Mouse (Mus musculus): ENCODE results near the gene Cplx2. TPM values are rescaled to one million over a fixed set of nuclear protein-coding genes. Genes with fewer than 3 reads are reported as not detected.

Cplx2 gene
- polyA plus RNA-seq, 1 experiment from 2014 or later = 5.5 TPM

DNA sequence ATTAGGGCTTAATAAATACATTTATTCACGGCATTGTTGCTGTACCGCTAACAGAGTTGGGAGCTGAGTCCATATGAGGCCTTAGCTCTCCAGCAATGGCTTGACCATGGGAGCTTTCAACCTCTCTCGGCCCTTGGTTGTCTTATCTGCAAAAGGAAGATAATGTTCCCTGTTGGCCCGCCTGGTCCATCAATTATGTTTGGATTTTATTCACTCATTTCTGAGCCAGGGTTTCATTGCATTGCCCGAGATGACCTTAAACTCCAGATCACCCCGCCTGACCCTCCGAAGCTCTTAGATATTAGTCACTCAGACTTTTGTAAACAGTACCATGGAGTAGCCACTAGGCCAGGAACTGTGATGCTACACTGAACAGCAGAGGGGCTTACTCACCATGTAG is 33.6 kb upstream of the Cplx2 start:
- H3K4me1 ChIP-seq = peaks cover 7% of the 10 kb centered on the region
- H3K27me3 ChIP-seq (ENCODE audit: poor library complexity, severe bottlenecking) = no peaks in the 10 kb centered on the region
- DNase-seq (ENCODE audit: extremely low spot score, low spot score) = no peak
- H3K9me3 ChIP-seq = no peaks in the 10 kb centered on the region
- 90% methylated on average over 7 of the region's 7 CpGs for WGBS
- H3K27ac ChIP-seq = no peak overlapping the region
- no peaks in the 10 kb centered on the region for H3K36me3 ChIP-seq (replicated peaks)
- H3K4me3 ChIP-seq = no peak overlapping the region

DNA sequence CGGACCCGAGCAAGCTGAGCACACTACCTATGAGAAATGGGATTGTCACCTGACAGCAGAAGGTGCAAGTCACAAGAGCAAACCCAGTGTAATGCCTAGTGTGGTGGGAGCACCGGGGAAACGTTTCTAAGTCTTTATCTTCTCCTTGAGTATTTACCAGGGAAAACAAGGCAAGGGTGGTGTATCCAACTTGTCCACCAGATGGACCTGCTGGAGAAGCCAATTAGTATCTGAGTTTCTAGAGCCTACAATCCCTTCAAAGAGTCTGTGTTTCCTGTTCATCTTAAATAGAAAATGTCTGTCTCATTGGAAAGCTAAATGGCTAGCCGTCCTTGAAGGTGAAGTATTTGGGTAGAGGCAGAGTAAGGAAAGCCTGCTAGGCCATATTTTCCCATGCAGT is 32.3 kb upstream of the Cplx2 start:
- WGBS = 81% methylated on average over 5 of the region's 5 CpGs
- H3K36me3 ChIP-seq (replicated peaks) = no peaks in the 10 kb centered on the region
- H3K4me1 ChIP-seq = peaks cover 7% of the 10 kb centered on the region; the same call in 1 of the 2 replicates
- H3K9me3 ChIP-seq = no peaks in the 10 kb centered on the region
- DNase-seq (ENCODE audit: extremely low spot score, low spot score) = no peak
- H3K27ac ChIP-seq = no peak overlapping the region
- no peaks in the 10 kb centered on the region for H3K27me3 ChIP-seq (ENCODE audit: poor library complexity, severe bottlenecking)
- H3K4me3 ChIP-seq = no peak overlapping the region

DNA sequence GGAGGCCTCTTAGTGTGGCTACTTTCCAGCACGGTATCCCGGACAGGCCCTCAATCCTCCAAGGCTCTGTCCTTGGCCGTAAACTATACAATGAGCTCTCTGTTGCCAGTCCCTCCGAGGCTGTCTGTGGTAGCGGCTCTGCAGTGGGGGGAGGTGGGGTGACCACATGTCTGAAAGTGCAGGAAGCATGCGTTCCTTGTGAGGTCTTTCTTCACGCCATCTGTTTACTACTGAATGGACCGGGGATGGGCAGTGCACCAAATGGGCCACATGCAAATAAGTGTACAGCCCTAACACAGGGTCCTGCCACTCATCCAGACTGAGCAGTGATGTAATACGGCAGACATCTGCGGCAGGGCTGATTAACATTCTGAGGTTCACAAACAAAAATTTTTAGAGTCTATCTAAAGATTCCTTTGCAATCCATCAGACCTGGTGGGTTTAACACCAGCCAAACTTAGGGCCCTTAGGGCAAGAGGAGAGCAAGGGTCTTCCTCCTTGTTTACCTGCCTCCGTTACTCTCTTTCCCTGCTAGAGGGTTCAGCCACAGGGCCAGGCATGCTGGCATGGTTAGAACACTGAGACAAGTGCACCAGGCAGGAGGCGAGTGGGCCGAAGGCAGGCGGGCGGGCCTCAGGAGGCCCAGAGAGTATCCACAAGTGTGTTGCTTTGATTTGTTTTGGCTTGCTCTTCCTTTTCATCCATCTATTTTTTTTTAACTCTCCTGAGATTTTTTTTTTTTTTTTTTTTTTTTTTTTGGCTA is 25.1 kb upstream of the Cplx2 start:
- Histone ChIP-seq H3K4me1 (0 out of 2 replicates have a peak, but pooled peaks cover 7% of the 10 kb centered on the region), H3K36me3 (replicated peaks) (0 out of 2 replicates have a peak, but pooled peaks cover 2% of the 10 kb centered on the region), H3K9me3 (peaks cover 3% of the 10 kb centered on the region; the same call in 1 of the 2 replicates), H3K4me3 (no peak overlapping the region), H3K27me3 (ENCODE audit: poor library complexity, severe bottlenecking) (no peaks in the 10 kb centered on the region), H3K27ac (0 out of 2 replicates have a peak overlapping the region, but pooled peaks have one; percentile 15)
- WGBS = 90% methylated on average over 15 of the region's 15 CpGs
- no peak for DNase-seq (ENCODE audit: extremely low spot score, low spot score)

DNA sequence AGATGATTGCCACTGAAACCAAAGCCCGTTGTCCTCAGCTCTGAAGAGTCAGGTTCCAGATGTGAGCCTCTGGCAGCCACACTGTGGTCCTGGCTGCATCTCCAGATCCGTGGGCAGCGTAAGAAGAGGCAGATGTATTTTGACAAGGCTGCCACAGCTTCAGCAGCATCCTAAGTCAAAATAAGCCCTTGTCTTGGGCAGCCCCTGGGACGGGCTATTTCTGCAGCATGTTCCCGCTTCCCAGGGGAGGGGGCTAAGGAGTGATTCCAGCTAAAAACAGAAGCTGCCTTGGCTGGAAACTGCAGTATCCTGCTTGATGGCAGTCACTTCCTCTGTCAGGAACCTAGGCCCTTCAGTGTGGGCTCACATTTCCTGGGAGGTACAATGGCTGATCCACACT is 23.1 kb upstream of the Cplx2 start:
- Histone ChIP-seq H3K27me3 (ENCODE audit: poor library complexity, severe bottlenecking) (no peaks in the 10 kb centered on the region), H3K9me3 (peaks cover 3% of the 10 kb centered on the region; the same call in 1 of the 2 replicates), H3K4me1 (0 out of 2 replicates have a peak, but pooled peaks cover 7% of the 10 kb centered on the region), H3K36me3 (replicated peaks) (0 out of 2 replicates have a peak, but pooled peaks cover 2% of the 10 kb centered on the region), H3K4me3 (no peak overlapping the region), H3K27ac (no peak overlapping the region)
- no peak for DNase-seq (ENCODE audit: extremely low spot score, low spot score)
- WGBS = 88% methylated on average over 5 of the region's 5 CpGs

DNA sequence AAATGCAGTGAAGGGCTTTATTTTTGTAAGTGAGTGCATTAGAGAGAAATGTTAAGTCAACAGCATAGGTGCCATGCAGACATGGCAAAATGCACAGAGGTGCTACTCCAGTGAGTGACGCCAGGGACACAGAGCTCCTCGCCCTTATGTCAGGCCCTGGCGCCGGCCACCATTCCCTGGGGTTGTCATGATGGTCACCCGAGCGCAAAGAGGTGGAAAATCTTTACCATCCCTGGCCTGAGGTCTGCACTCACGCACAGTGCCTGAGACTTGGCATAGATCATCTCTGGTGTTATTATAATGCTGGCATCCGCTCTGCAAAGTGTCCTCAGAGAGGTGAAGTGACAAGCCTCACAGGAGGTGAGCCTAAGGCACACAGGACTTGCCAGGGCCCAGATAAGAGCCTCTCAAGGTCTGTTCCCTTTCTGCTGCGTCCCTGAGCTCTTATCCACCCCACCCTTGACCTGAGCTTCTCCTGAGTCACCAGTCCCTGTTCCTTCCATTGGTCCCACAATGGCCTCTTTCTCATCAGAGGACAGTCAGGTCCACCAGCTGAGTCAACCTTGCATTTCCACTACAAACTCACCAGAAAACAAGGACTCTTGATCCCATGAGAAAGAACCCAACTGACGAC is 21.9 kb upstream of the Cplx2 start:
- H3K36me3 ChIP-seq (replicated peaks) = 0 out of 2 replicates have a peak, but pooled peaks cover 2% of the 10 kb centered on the region
- WGBS = 88% methylated on average over 10 of the region's 10 CpGs
- H3K27ac ChIP-seq = no peak overlapping the region
- DNase-seq (ENCODE audit: extremely low spot score, low spot score) = no peak
- no peaks in the 10 kb centered on the region for H3K27me3 ChIP-seq (ENCODE audit: poor library complexity, severe bottlenecking)
- H3K4me1 ChIP-seq = no peaks in the 10 kb centered on the region
- H3K4me3 ChIP-seq = no peak overlapping the region
- H3K9me3 ChIP-seq = peaks cover 3% of the 10 kb centered on the region; the same call in 1 of the 2 replicates

DNA sequence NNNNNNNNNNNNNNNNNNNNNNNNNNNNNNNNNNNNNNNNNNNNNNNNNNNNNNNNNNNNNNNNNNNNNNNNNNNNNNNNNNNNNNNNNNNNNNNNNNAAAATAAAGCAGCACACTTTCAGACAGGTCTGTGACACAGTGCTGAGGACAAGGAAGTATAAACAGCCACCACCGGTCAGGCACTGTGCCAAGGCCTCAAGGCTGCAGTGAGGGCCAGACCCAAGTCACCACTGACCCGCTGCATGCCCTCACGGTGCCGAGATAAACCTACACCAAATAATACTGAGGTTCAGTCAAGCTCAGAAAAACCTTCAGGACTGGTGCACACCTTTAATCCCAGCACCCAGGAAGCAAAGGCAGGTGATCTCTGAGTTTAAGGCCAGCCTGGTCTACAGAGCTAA is 13.7 kb upstream of the Cplx2 start:
- whole genome bisulfite sequencing = 88% methylated on average over 4 of the region's 4 CpGs
- no peak for DNase-seq (ENCODE audit: extremely low spot score, low spot score)
- Histone ChIP-seq H3K36me3 (replicated peaks) (no peaks in the 10 kb centered on the region), H3K9me3 (no peaks in the 10 kb centered on the region), H3K4me3 (no peak overlapping the region), H3K27ac (no peak overlapping the region), H3K27me3 (ENCODE audit: poor library complexity, severe bottlenecking) (no peaks in the 10 kb centered on the region), H3K4me1 (no peaks in the 10 kb centered on the region)

DNA sequence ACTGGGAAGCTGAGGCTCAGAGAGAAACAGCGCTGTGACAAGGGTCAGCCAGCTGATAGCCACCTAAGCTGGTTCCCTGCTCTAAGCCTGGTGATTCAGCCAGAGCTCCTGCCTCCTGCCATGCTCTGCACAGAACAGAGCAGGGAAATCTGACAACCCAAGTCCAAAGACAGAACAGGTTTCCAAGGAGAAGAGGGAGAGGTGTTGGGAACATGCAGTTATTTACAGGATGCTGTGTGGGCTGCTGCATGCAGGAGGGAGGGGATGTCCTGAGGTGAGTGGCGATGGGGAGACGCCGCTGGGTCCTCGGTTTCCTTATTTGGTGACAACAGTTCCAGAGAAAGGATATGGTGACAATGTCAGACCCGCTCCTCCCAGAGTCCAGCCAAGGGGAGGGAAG is 12.0 kb upstream of the Cplx2 start:
- Histone ChIP-seq H3K36me3 (replicated peaks) (no peaks in the 10 kb centered on the region), H3K9me3 (no peaks in the 10 kb centered on the region), H3K27me3 (ENCODE audit: poor library complexity, severe bottlenecking) (no peaks in the 10 kb centered on the region), H3K4me1 (no peaks in the 10 kb centered on the region), H3K27ac (no peak overlapping the region), H3K4me3 (no peak overlapping the region)
- no peak for DNase-seq (ENCODE audit: extremely low spot score, low spot score)
- WGBS = 85% methylated on average over 6 of the region's 6 CpGs

DNA sequence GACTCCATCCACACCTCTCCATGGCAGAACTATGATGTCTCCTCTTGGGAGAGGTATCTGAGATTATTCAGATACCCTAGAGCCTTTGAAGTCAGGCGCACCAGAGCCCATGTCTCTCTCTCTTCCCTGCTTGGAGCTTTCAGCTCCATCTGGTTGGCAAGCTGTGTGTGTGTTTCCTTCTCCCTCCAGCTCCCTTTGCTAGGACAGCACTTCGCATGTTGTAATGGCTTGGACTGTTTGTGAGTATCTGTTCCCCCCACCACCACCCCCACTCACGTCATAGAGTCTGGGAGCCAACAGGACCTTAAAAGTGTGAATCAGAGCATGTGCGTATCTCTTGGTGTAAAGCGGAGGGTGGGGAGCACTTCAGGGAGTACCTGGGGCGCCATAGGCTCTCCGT is 6.5 kb upstream of the Cplx2 start:
- Histone ChIP-seq H3K36me3 (replicated peaks) (no peaks in the 10 kb centered on the region), H3K4me3 (no peak overlapping the region), H3K27me3 (ENCODE audit: poor library complexity, severe bottlenecking) (peaks cover 14% of the 10 kb centered on the region), H3K9me3 (no peaks in the 10 kb centered on the region), H3K27ac (no peak overlapping the region), H3K4me1 (0 out of 2 replicates have a peak, but pooled peaks cover 4% of the 10 kb centered on the region)
- no peak for DNase-seq (ENCODE audit: extremely low spot score, low spot score)
- WGBS = 91% methylated on average over 7 of the region's 7 CpGs

DNA sequence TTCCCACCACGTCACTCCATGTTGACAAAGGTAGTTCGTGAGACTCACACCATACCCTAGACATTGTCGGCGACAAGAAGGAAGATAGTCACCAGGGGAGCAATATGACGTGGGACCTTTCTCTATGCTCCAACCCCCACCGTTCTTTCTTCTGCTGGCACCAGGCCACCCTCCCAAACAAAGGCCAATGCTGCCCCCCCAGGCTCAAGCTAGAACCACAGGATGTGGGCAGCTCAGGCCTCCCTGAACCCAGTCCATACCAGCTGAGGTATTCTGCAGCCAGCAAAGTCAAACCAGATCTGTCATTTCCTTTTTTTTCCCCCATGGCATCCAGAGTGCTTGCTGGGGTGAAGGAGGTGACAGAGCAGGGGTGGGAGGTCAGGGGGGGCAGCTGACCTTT is 3.4 kb upstream of the Cplx2 start:
- Histone ChIP-seq H3K4me1 (peaks cover 31% of the 10 kb centered on the region), H3K36me3 (replicated peaks) (no peaks in the 10 kb centered on the region), H3K27me3 (ENCODE audit: poor library complexity, severe bottlenecking) (peaks cover 45% of the 10 kb centered on the region), H3K27ac (no peak overlapping the region), H3K4me3 (no peak overlapping the region), H3K9me3 (no peaks in the 10 kb centered on the region)
- DNase-seq (ENCODE audit: extremely low spot score, low spot score) = no peak
- 80% methylated on average over 6 of the region's 6 CpGs for WGBS

DNA sequence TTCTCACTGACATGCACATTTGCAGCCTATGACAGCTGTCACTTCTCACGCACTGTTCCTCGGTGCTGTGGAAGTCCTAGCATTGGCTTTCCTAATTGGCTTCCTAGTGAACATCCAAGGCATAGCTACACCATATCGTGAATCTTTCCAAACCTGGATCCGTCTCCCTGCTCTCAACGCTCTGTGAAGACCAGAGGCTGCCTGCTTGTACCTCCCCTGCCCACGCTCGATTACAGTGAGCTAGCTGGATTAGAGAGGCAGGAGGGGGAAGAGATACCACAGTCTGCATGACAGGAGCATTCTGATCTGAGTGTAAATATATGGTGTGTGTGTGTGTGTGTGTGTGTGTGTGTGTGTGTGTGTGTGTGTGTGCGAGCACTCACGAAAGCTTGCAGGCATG is 3.0 kb upstream of the Cplx2 start:
- no peak overlapping the region for H3K27ac ChIP-seq
- H3K4me3 ChIP-seq = no peak overlapping the region
- peaks cover 49% of the 10 kb centered on the region for H3K27me3 ChIP-seq (ENCODE audit: poor library complexity, severe bottlenecking)
- no peaks in the 10 kb centered on the region for H3K36me3 ChIP-seq (replicated peaks)
- WGBS = 86% methylated on average over 9 of the region's 9 CpGs
- no peaks in the 10 kb centered on the region for H3K9me3 ChIP-seq
- no peak for DNase-seq (ENCODE audit: extremely low spot score, low spot score)
- peaks cover 34% of the 10 kb centered on the region for H3K4me1 ChIP-seq

DNA sequence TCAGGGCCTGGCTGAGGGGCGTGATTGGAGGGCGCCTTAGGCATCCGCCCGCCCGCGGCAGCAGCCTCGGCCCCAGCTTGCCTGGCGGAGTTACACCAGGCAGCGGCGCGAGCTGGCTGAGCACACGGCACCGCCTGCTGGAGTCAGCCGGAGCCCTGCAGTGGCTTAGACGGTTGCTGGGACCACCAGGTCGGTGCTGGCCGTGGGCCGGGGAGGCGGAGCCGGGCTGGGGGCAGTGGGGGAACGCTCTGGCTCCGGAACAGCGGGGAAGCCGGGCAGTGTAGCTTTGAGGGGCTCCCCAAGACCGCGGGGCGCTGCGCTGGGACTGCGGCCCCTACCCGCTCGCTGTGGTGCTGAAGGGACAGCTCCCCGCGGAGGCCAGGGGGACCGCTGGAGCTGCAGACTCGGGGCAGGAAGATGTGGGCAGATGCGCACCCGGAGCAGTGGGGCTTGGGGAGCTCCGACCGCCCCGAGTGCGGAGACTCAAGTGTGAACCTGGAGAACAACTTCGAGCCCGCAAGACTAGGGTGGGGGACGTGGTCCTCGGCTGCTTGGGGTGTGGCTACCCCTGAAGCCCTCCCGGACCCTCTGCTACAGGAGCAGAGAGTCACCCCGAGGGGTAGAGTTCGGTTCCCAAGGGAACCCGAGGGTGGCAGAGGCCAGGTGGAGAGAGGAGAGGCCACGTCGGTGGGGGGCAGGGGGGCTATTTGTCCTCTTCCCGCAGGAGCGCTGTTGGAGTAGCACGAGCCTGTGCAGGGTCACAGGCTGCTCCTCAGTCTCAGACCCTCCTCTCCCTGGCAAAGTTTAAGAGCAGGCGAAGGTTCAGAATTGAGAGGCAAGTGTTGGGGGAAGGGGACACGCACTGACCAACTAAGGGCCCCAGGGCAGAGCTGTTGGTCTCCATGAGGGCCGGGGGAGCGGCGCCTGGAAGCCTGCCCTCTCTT is 510 bp downstream of the Cplx2 start:
- peaks cover 65% of the 10 kb centered on the region for H3K27me3 ChIP-seq (ENCODE audit: poor library complexity, severe bottlenecking)
- under 1% methylated on average over 59 of the region's 59 CpGs for WGBS
- peak; percentile 88 for DNase-seq (ENCODE audit: extremely low spot score, low spot score)
- peak overlapping the region; percentile 53 for H3K4me3 ChIP-seq
- no peaks in the 10 kb centered on the region for H3K36me3 ChIP-seq (replicated peaks)
- peak overlapping the region; percentile 68 for H3K27ac ChIP-seq
- peaks cover 41% of the 10 kb centered on the region for H3K4me1 ChIP-seq
- no peaks in the 10 kb centered on the region for H3K9me3 ChIP-seq

DNA sequence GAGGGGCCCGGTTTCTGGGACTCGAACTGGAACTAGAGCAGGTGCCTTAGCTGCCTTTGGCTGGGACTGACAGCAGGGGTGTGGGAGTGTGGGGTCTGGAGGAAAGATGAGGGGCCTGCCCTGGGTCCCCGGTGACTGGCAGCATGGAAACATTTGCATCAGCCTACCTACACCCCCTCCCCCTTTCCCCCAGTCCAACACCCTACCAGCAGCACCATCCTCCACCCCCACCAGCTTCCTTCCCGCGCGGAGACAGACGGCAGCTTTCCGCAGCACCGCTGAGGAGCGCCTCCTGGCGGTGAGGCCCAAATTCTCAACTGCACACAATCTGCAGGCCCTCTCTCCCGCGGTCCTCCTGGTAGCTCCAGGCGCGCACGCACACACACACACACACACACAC is 1.5 kb downstream of the Cplx2 start:
- WGBS = 2% methylated on average over 14 of the region's 16 CpGs
- peaks cover 41% of the 10 kb centered on the region for H3K4me1 ChIP-seq
- H3K9me3 ChIP-seq = no peaks in the 10 kb centered on the region
- peak; percentile 75 for DNase-seq (ENCODE audit: extremely low spot score, low spot score)
- peaks cover 65% of the 10 kb centered on the region for H3K27me3 ChIP-seq (ENCODE audit: poor library complexity, severe bottlenecking)
- H3K36me3 ChIP-seq (replicated peaks) = no peaks in the 10 kb centered on the region
- H3K4me3 ChIP-seq = peak overlapping the region; percentile 53
- H3K27ac ChIP-seq = no peak overlapping the region

Data from forebrain, embryonic 10.5 days (tissue).